Mouse (Mus musculus): ENCODE data around the gene Slc44a1. TPM values are rescaled to one million over a fixed set of nuclear protein-coding genes. Genes with fewer than 3 reads are reported as not detected.

Gene Slc44a1
- polyA plus RNA-seq, 2 experiments: 26.6 to 56.4 TPM

GRCm38 (mm10) chr4:53458503-53458902 lies 18.3 kb downstream of the Slc44a1 start:
- Histone ChIP-seq H3K4me1 (ENCODE audit: control insufficient read depth, insufficient read depth, low read length) (no peaks in the 10 kb centered on the region), H3K36me3 (ENCODE audit: control insufficient read depth, insufficient read depth, low read length) (no peaks in the 10 kb centered on the region), H3K9me3 (ENCODE audit: control insufficient read depth, low read length) (no peaks in the 10 kb centered on the region), H3K27me3 (ENCODE audit: control insufficient read depth, insufficient read depth, low read length) (no peaks in the 10 kb centered on the region), H3K27ac (replicated peaks; ENCODE audit: low read depth, low read length) (no peak overlapping the region), H3K4me3 (replicated peaks; ENCODE audit: low read length) (no peak overlapping the region), H3K4me2 (replicated peaks; ENCODE audit: low read depth, low read length, severe bottlenecking) (no peak overlapping the region), H3K9ac (ENCODE audit: low read depth, low read length, severe bottlenecking) (no peak overlapping the region)
- ATAC-seq (ENCODE audit: low FRiP score, low read depth): no peak
- no peak for DNase-seq (ENCODE audit: low spot score)
- no peak for TF ChIP-seq POLR2A (IDR thresholded peaks at IDR 0.05; ENCODE audit: borderline replicate concordance, extremely low read depth, insufficient read depth, insufficient read length)
- 89% methylated on average over 3 of the region's 3 CpGs for WGBS

DNA sequence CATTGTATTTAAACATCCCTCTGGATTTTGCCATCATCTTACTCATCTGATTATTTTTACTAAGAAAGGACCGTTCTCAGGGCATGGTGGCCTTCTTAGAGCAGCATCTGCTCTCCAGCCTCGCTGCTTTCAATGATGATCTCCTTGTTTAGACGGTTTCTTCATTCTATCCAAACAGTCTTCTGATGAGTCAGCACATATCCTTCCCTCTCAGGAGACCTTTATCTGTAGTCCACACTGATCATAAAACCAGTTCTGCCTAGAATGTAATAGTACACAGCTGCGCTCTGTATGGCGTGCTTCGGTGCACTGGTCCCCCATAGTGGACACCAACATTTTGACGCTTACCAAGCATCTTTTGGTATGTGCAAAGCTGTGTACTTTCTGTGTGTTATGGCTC lies 19.5 kb downstream of the Slc44a1 start:
- no peak overlapping the region for H3K27ac ChIP-seq (replicated peaks; ENCODE audit: low read depth, low read length)
- no peaks in the 10 kb centered on the region for H3K4me1 ChIP-seq (ENCODE audit: control insufficient read depth, insufficient read depth, low read length)
- no peaks in the 10 kb centered on the region for H3K9me3 ChIP-seq (ENCODE audit: control insufficient read depth, low read length)
- no peaks in the 10 kb centered on the region for H3K36me3 ChIP-seq (ENCODE audit: control insufficient read depth, insufficient read depth, low read length)
- 85% methylated on average over 7 of the region's 7 CpGs for WGBS
- H3K9ac ChIP-seq (ENCODE audit: low read depth, low read length, severe bottlenecking): no peak overlapping the region
- TF ChIP-seq POLR2A (IDR thresholded peaks at IDR 0.05; ENCODE audit: borderline replicate concordance, extremely low read depth, insufficient read depth, insufficient read length): no peak
- no peak overlapping the region for H3K4me2 ChIP-seq (replicated peaks; ENCODE audit: low read depth, low read length, severe bottlenecking)
- ATAC-seq (ENCODE audit: low FRiP score, low read depth): no peak
- no peaks in the 10 kb centered on the region for H3K27me3 ChIP-seq (ENCODE audit: control insufficient read depth, insufficient read depth, low read length)
- no peak for DNase-seq (ENCODE audit: low spot score)
- no peak overlapping the region for H3K4me3 ChIP-seq (replicated peaks; ENCODE audit: low read length)

DNA sequence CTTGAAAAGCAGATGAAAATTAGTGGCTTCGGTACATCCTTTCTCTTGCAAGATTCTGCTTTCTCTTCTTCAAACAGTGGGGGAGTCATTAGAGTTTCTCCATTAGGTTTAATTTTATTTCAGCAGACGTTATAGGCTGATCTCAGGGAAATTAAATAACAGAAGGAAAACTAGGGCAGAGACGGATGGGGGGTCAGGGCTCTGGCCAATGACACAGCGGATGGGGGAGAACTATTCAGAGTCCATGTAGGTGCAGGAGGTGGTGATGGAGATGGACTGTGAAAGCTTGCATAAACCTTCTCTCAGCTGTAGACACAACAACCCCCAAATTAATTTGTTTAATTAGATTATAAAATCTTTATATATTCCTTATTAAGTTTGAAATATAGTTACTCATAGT lies 20.8 kb downstream of the Slc44a1 start:
- Histone ChIP-seq H3K27ac (replicated peaks; ENCODE audit: low read depth, low read length) (no peak overlapping the region), H3K9me3 (ENCODE audit: control insufficient read depth, low read length) (no peaks in the 10 kb centered on the region), H3K4me2 (replicated peaks; ENCODE audit: low read depth, low read length, severe bottlenecking) (no peak overlapping the region), H3K4me1 (ENCODE audit: control insufficient read depth, insufficient read depth, low read length) (no peaks in the 10 kb centered on the region), H3K27me3 (ENCODE audit: control insufficient read depth, insufficient read depth, low read length) (no peaks in the 10 kb centered on the region), H3K36me3 (ENCODE audit: control insufficient read depth, insufficient read depth, low read length) (no peaks in the 10 kb centered on the region), H3K4me3 (replicated peaks; ENCODE audit: low read length) (no peak overlapping the region), H3K9ac (ENCODE audit: low read depth, low read length, severe bottlenecking) (no peak overlapping the region)
- DNase-seq (ENCODE audit: low spot score) (no peak), ATAC-seq (ENCODE audit: low FRiP score, low read depth) (no peak)
- TF ChIP-seq POLR2A (IDR thresholded peaks at IDR 0.05; ENCODE audit: borderline replicate concordance, extremely low read depth, insufficient read depth, insufficient read length): no peak
- 77% methylated on average over 4 of the region's 4 CpGs for WGBS

DNA sequence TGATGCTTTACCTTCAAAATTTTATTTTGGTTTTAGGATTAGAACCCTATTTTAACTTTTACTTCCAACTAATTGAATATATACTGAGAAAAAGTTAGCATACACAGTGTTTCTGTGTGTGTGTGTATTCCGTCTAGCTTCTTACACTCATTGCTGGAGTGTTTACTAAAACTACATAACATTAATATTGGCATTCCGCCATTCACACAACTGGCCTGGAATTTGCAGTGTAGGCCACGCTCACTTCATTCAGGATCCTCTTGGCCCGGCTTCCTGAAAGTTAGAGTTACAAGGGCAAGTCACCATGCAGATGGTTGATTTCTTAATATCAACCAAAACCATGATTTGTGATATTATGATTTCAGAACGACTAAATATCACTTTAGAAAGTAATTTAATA lies 21.9 kb downstream of the Slc44a1 start:
- 87% methylated on average over 5 of the region's 5 CpGs for WGBS
- Histone ChIP-seq H3K4me3 (replicated peaks; ENCODE audit: low read length) (no peak overlapping the region), H3K36me3 (ENCODE audit: control insufficient read depth, insufficient read depth, low read length) (no peaks in the 10 kb centered on the region), H3K9me3 (ENCODE audit: control insufficient read depth, low read length) (no peaks in the 10 kb centered on the region), H3K27me3 (ENCODE audit: control insufficient read depth, insufficient read depth, low read length) (no peaks in the 10 kb centered on the region), H3K4me2 (replicated peaks; ENCODE audit: low read depth, low read length, severe bottlenecking) (no peak overlapping the region), H3K4me1 (ENCODE audit: control insufficient read depth, insufficient read depth, low read length) (no peaks in the 10 kb centered on the region), H3K27ac (replicated peaks; ENCODE audit: low read depth, low read length) (no peak overlapping the region), H3K9ac (ENCODE audit: low read depth, low read length, severe bottlenecking) (no peak overlapping the region)
- DNase-seq (ENCODE audit: low spot score): no peak
- ATAC-seq (ENCODE audit: low FRiP score, low read depth): no peak
- TF ChIP-seq POLR2A (IDR thresholded peaks at IDR 0.05; ENCODE audit: borderline replicate concordance, extremely low read depth, insufficient read depth, insufficient read length): no peak

GRCm38 (mm10) chr4:53462505-53463251 lies 22.5 kb downstream of the Slc44a1 start:
- DNase-seq (ENCODE audit: low spot score): no peak
- H3K9me3 ChIP-seq (ENCODE audit: control insufficient read depth, low read length): no peaks in the 10 kb centered on the region

More at GRCm38 (mm10) chr4:53462505-53463251, 22.5 kb downstream of the Slc44a1 start:
- H3K4me3 ChIP-seq (replicated peaks; ENCODE audit: low read length): no peak overlapping the region
- no peak overlapping the region for H3K4me2 ChIP-seq (replicated peaks; ENCODE audit: low read depth, low read length, severe bottlenecking)
- H3K9ac ChIP-seq (ENCODE audit: low read depth, low read length, severe bottlenecking): no peak overlapping the region
- no peak for ATAC-seq (ENCODE audit: low FRiP score, low read depth)
- no peaks in the 10 kb centered on the region for H3K4me1 ChIP-seq (ENCODE audit: control insufficient read depth, insufficient read depth, low read length)
- no peaks in the 10 kb centered on the region for H3K27me3 ChIP-seq (ENCODE audit: control insufficient read depth, insufficient read depth, low read length)
- H3K36me3 ChIP-seq (ENCODE audit: control insufficient read depth, insufficient read depth, low read length): no peaks in the 10 kb centered on the region
- no peak overlapping the region for H3K27ac ChIP-seq (replicated peaks; ENCODE audit: low read depth, low read length)
- WGBS: 76% methylated on average over 18 of the region's 18 CpGs
- no peak for TF ChIP-seq POLR2A (IDR thresholded peaks at IDR 0.05; ENCODE audit: borderline replicate concordance, extremely low read depth, insufficient read depth, insufficient read length)

Measured in limb, embryonic 14.5 days (tissue).